Mouse (Mus musculus): ENCODE results near the gene A630095N17Rik.
"Not testable (repeated sequence)": the region's sequence is repeated elsewhere in the genome, so short reads cannot be mapped to it uniquely, and the experiment has no call there.

The A630095N17Rik gene

GRCm38 (mm10) chr1:75244175-75244826, 12.4 kb upstream of the A630095N17Rik start:
- DNase-seq (ENCODE audit: low read depth, low spot score), result no peak

- DNase-seq (ENCODE audit: low read depth, low spot score), result no peak
Observed at GRCm38 (mm10) chr1:75243411-75243810, 11.5 kb upstream of the A630095N17Rik start.

- no peak for DNase-seq (ENCODE audit: low read depth, low spot score)
Observed at GRCm38 (mm10) chr1:75239591-75239990, 7.7 kb upstream of the A630095N17Rik start.

- peak; percentile 76 for DNase-seq (ENCODE audit: low read depth, low spot score)
Observed at GRCm38 (mm10) chr1:75236117-75237050, 4.5 kb upstream of the A630095N17Rik start, which contains the start of gene Dnajb2. Gene Dnajb2 (plus strand): TSS chr1:75236406.

- DNase-seq (ENCODE audit: low read depth, low spot score), result no peak
Observed at GRCm38 (mm10) chr1:75234606-75235005, 2.7 kb upstream of the A630095N17Rik start.

GRCm38 (mm10) chr1:75232489-75232888, 587 bp upstream of the A630095N17Rik start:
- DNase-seq (ENCODE audit: low read depth, low spot score), result not testable (repeated sequence)

- no peak for DNase-seq (ENCODE audit: low read depth, low spot score)
Observed at GRCm38 (mm10) chr1:75231224-75231623, 678 bp downstream of the A630095N17Rik start.

- no peak for DNase-seq (ENCODE audit: low read depth, low spot score)
Observed at GRCm38 (mm10) chr1:75230335-75230994, 1.4 kb downstream of the A630095N17Rik start.

GRCm38 (mm10) chr1:75229158-75229557, 2.7 kb downstream of the A630095N17Rik start:
- no peak for DNase-seq (ENCODE audit: low read depth, low spot score)

- DNase-seq (ENCODE audit: low read depth, low spot score), result no peak
Observed at GRCm38 (mm10) chr1:75227653-75228052, 4.2 kb downstream of the A630095N17Rik start.

- no peak for DNase-seq (ENCODE audit: low read depth, low spot score)
Observed at GRCm38 (mm10) chr1:75226138-75226537, 5.8 kb downstream of the A630095N17Rik start.

- no peak for DNase-seq (ENCODE audit: low read depth, low spot score)
Observed at GRCm38 (mm10) chr1:75225473-75225872, 6.4 kb downstream of the A630095N17Rik start.

GRCm38 (mm10) chr1:75223532-75223931, 8.4 kb downstream of the A630095N17Rik start:
- DNase-seq (ENCODE audit: low read depth, low spot score), result no peak

- no peak for DNase-seq (ENCODE audit: low read depth, low spot score)
Observed at GRCm38 (mm10) chr1:75222926-75223325, 9.0 kb downstream of the A630095N17Rik start.

GRCm38 (mm10) chr1:75221538-75221937, 10.4 kb downstream of the A630095N17Rik start:
- no peak for DNase-seq (ENCODE audit: low read depth, low spot score)

- no peak for DNase-seq (ENCODE audit: low read depth, low spot score)
Observed at GRCm38 (mm10) chr1:75219531-75219930, 12.4 kb downstream of the A630095N17Rik start, which contains the start of gene Tuba4a. Gene Tuba4a (minus strand): TSS chr1:75219865.

- peak; percentile 84 for DNase-seq (ENCODE audit: low read depth, low spot score)
Observed at GRCm38 (mm10) chr1:75219078-75219477, 12.8 kb downstream of the A630095N17Rik start.

GRCm38 (mm10) chr1:75218227-75219001, 13.5 kb downstream of the A630095N17Rik start:
- DNase-seq (ENCODE audit: low read depth, low spot score), result no peak

- no peak for DNase-seq (ENCODE audit: low read depth, low spot score)
Observed at GRCm38 (mm10) chr1:75217893-75218226, 14.0 kb downstream of the A630095N17Rik start.

- DNase-seq (ENCODE audit: low read depth, low spot score), result no peak
Observed at GRCm38 (mm10) chr1:75216797-75217585, 14.9 kb downstream of the A630095N17Rik start.

All from retina, adult 2 months (tissue).